Mouse (Mus musculus): ENCODE data around the gene Ncaph2. TPM values are rescaled to one million over a fixed set of nuclear protein-coding genes. Genes with fewer than 3 reads are reported as not detected.

The Ncaph2 gene
- polyA plus RNA-seq, 1 experiment from 2014 or later, result 115 TPM

DNA sequence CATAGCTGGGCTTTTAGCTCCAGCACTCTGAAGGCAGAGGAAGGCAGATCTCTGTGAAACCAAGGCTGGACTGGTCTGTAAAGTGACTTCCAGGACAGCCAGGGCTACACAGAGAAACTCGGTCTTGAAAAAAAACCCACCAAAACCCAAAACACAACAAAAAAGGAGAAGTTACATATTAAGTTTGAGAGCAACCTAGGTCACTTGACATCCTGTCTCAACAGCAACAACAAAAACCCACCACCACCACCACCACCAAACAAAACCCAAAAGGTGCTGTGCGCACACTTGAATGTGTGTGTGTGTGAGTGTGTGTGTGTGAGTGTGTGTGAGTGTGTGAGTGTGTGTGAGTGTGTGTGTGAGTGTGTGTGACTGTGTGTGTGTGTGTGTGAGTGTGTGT lies 15.8 kb upstream of the Ncaph2 start:
- no peak overlapping the region for H3K9ac ChIP-seq (ENCODE audit: low read depth, low read length)
- H3K27ac ChIP-seq (ENCODE audit: low read depth, low read length), result no peak overlapping the region
- no peaks in the 10 kb centered on the region for H3K36me3 ChIP-seq (ENCODE audit: control insufficient read depth, insufficient read depth, low read length)
- WGBS, result 92% methylated on average over 2 of the region's 2 CpGs
- H3K4me1 ChIP-seq (ENCODE audit: control insufficient read depth, insufficient read depth, low read depth, low read length), result no peaks in the 10 kb centered on the region
- H3K27me3 ChIP-seq (replicated peaks; ENCODE audit: control insufficient read depth, insufficient read depth, low read length), result no peaks in the 10 kb centered on the region
- ATAC-seq, result no peak
- no peaks in the 10 kb centered on the region for H3K9me3 ChIP-seq (ENCODE audit: control insufficient read depth, low read length)
- H3K4me3 ChIP-seq (ENCODE audit: low read length), result no peak overlapping the region
- no peak overlapping the region for H3K4me2 ChIP-seq (ENCODE audit: low read length)

DNA sequence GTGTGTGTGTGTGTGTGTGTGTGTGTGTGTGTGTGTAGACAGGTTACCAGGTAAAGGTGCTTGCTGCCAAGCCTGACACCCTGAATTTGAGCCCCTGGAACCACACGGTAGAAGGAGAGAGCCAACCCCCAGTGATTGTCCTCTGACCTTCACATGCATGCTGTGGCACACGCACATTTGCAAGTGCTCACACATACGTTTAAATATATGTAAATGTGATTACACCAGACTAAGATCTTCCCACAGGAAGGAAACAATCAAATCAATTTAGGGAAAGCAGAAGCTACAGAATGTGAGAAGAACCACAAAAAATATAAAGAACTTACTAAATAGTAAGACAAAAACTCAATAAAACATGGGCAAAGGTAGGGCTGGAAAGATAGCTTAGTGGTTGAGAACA lies 15.4 kb upstream of the Ncaph2 start:
- WGBS, result 89% methylated on average over 3 of the region's 3 CpGs
- Histone ChIP-seq H3K36me3 (ENCODE audit: control insufficient read depth, insufficient read depth, low read length) (no peaks in the 10 kb centered on the region), H3K27ac (ENCODE audit: low read depth, low read length) (no peak overlapping the region), H3K4me1 (ENCODE audit: control insufficient read depth, insufficient read depth, low read depth, low read length) (no peaks in the 10 kb centered on the region), H3K9me3 (ENCODE audit: control insufficient read depth, low read length) (no peaks in the 10 kb centered on the region), H3K4me2 (ENCODE audit: low read length) (no peak overlapping the region), H3K4me3 (ENCODE audit: low read length) (no peak overlapping the region), H3K9ac (ENCODE audit: low read depth, low read length) (no peak overlapping the region), H3K27me3 (replicated peaks; ENCODE audit: control insufficient read depth, insufficient read depth, low read length) (no peaks in the 10 kb centered on the region)
- no peak for ATAC-seq

DNA sequence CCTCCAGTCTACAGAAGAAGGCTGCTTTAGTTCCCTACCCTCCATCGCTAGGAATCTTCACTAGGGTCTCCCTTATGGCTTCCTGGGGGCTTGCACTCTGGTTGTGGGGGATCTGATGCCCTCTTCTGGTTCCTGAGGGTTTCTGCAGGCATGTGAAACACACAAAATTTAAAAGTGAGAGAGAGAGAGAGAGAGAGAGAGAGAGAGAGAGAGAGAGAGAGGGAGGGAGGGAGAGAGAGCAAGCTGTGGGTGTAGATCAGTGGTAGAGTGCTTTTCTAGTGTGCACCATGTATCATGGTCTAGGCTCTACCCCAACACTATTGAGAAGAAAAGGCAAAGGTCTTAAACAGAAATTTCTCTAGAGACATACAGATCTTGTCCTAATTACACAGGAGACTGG lies 13.8 kb upstream of the Ncaph2 start:
- no peak overlapping the region for H3K4me2 ChIP-seq (ENCODE audit: low read length)
- no peaks in the 10 kb centered on the region for H3K4me1 ChIP-seq (ENCODE audit: control insufficient read depth, insufficient read depth, low read depth, low read length)
- no peak for ATAC-seq
- no peak overlapping the region for H3K27ac ChIP-seq (ENCODE audit: low read depth, low read length)
- no peaks in the 10 kb centered on the region for H3K9me3 ChIP-seq (ENCODE audit: control insufficient read depth, low read length)
- H3K36me3 ChIP-seq (ENCODE audit: control insufficient read depth, insufficient read depth, low read length), result no peaks in the 10 kb centered on the region
- WGBS, result 45% methylated on average over 1 of the region's 1 CpGs
- no peak overlapping the region for H3K9ac ChIP-seq (ENCODE audit: low read depth, low read length)
- no peak overlapping the region for H3K4me3 ChIP-seq (ENCODE audit: low read length)
- H3K27me3 ChIP-seq (replicated peaks; ENCODE audit: control insufficient read depth, insufficient read depth, low read length), result no peaks in the 10 kb centered on the region

DNA sequence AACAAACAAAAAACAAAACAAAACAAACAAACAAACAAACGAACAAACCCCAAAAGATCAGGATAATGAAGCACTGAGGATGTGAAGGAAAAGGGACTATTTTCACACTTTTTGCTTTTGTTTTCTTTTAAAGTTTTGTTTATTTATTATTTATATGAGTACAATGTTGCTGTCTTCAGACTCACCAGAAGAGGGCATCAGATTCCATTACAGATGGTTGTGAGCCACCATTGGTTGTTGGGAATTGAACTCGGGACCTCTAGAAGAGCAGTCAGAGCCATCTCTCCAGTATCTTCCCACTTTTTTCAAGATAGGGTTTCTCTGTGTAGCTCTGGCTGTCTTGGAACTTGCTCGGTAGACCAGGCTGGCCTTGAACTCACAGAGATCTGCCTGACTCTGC lies 12.2 kb upstream of the Ncaph2 start:
- no peak overlapping the region for H3K9ac ChIP-seq (ENCODE audit: low read depth, low read length)
- no peaks in the 10 kb centered on the region for H3K9me3 ChIP-seq (ENCODE audit: control insufficient read depth, low read length)
- no peaks in the 10 kb centered on the region for H3K27me3 ChIP-seq (replicated peaks; ENCODE audit: control insufficient read depth, insufficient read depth, low read length)
- no peak for ATAC-seq
- H3K4me1 ChIP-seq (ENCODE audit: control insufficient read depth, insufficient read depth, low read depth, low read length), result no peaks in the 10 kb centered on the region
- WGBS, result 91% methylated on average over 3 of the region's 3 CpGs
- no peak overlapping the region for H3K4me2 ChIP-seq (ENCODE audit: low read length)
- no peak overlapping the region for H3K27ac ChIP-seq (ENCODE audit: low read depth, low read length)
- no peaks in the 10 kb centered on the region for H3K36me3 ChIP-seq (ENCODE audit: control insufficient read depth, insufficient read depth, low read length)
- no peak overlapping the region for H3K4me3 ChIP-seq (ENCODE audit: low read length)

DNA sequence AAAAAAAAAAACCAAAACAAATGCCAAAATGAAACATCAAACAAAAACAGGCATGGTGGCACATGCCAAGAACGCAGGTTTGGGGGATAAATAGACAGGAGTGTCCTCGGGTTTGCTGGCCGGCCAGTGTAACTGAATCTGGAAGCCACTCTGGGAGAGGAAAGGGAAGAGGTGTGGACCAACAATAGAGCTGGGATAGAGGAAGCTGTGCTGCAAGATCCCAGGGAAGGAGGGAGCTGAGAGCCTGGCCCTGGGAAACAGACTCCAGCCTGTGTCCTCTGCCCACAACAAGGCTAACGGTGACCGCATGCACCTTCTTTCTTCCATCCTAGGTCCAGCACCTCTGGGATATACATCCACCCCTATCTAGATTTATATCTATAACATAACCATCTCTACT lies 5.1 kb upstream of the Ncaph2 start:
- Histone ChIP-seq H3K4me1 (ENCODE audit: control insufficient read depth, insufficient read depth, low read depth, low read length) (peaks cover 10% of the 10 kb centered on the region), H3K4me3 (ENCODE audit: low read length) (no peak overlapping the region), H3K4me2 (ENCODE audit: low read length) (no peak overlapping the region), H3K9me3 (ENCODE audit: control insufficient read depth, low read length) (no peaks in the 10 kb centered on the region), H3K36me3 (ENCODE audit: control insufficient read depth, insufficient read depth, low read length) (peaks cover 25% of the 10 kb centered on the region), H3K27ac (ENCODE audit: low read depth, low read length) (no peak overlapping the region), H3K27me3 (replicated peaks; ENCODE audit: control insufficient read depth, insufficient read depth, low read length) (no peaks in the 10 kb centered on the region), H3K9ac (ENCODE audit: low read depth, low read length) (no peak overlapping the region)
- 83% methylated on average over 5 of the region's 5 CpGs for whole genome bisulfite sequencing
- ATAC-seq, result no peak

DNA sequence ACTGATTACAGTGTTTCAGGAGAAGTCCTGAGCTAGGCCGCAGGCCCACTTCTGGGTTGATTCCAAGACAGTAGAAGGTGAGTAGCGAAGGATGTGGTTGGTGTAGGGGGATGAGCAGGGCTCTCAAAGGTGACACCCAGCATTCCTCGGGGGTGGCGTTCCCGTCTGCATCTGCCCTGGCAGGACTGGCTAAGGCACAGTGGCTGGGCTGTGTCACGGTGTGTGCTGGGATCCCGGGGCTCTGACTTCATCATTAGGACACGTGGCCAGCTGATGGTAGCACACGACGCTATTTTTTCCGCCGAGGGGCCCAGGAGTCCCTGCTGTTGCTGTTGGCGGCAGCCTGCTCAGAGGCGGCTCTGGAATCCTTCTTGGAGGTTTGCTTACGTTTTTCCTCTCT lies 4.2 kb upstream of the Ncaph2 start:
- H3K4me2 ChIP-seq (ENCODE audit: low read length), result no peak overlapping the region
- H3K9ac ChIP-seq (ENCODE audit: low read depth, low read length), result no peak overlapping the region
- no peak overlapping the region for H3K4me3 ChIP-seq (ENCODE audit: low read length)
- peaks cover 10% of the 10 kb centered on the region for H3K4me1 ChIP-seq (ENCODE audit: control insufficient read depth, insufficient read depth, low read depth, low read length)
- no peak for ATAC-seq
- H3K36me3 ChIP-seq (ENCODE audit: control insufficient read depth, insufficient read depth, low read length), result peaks cover 25% of the 10 kb centered on the region
- no peak overlapping the region for H3K27ac ChIP-seq (ENCODE audit: low read depth, low read length)
- H3K9me3 ChIP-seq (ENCODE audit: control insufficient read depth, low read length), result no peaks in the 10 kb centered on the region
- H3K27me3 ChIP-seq (replicated peaks; ENCODE audit: control insufficient read depth, insufficient read depth, low read length), result no peaks in the 10 kb centered on the region
- WGBS, result 90% methylated on average over 15 of the region's 15 CpGs

DNA sequence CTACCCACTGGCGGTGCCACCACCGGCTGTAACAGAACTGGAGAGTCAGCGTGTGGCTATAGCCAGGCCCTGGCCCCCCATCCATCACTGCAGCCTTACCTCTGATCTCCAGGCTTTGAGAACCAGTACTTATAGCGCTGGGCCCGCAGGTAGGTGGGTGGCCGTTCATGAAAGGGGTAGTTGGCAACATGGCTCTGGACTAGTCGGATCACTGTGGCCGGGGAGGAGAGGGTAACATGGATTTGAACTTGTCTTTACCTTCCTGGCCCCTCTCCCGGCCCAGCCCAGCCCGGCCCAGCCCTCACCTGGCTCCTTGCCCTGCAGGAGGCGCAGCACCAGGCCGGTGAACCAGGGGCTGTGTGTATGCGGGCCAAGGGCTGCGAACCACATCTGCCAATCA lies 3.5 kb upstream of the Ncaph2 start:
- H3K27me3 ChIP-seq (replicated peaks; ENCODE audit: control insufficient read depth, insufficient read depth, low read length), result no peaks in the 10 kb centered on the region
- H3K4me3 ChIP-seq (ENCODE audit: low read length), result no peak overlapping the region
- H3K27ac ChIP-seq (ENCODE audit: low read depth, low read length), result no peak overlapping the region
- ATAC-seq, result no peak
- 96% methylated on average over 14 of the region's 14 CpGs for WGBS
- H3K36me3 ChIP-seq (ENCODE audit: control insufficient read depth, insufficient read depth, low read length), result peaks cover 25% of the 10 kb centered on the region
- peaks cover 17% of the 10 kb centered on the region for H3K4me1 ChIP-seq (ENCODE audit: control insufficient read depth, insufficient read depth, low read depth, low read length)
- H3K4me2 ChIP-seq (ENCODE audit: low read length), result no peak overlapping the region
- H3K9me3 ChIP-seq (ENCODE audit: control insufficient read depth, low read length), result no peaks in the 10 kb centered on the region
- no peak overlapping the region for H3K9ac ChIP-seq (ENCODE audit: low read depth, low read length)

DNA sequence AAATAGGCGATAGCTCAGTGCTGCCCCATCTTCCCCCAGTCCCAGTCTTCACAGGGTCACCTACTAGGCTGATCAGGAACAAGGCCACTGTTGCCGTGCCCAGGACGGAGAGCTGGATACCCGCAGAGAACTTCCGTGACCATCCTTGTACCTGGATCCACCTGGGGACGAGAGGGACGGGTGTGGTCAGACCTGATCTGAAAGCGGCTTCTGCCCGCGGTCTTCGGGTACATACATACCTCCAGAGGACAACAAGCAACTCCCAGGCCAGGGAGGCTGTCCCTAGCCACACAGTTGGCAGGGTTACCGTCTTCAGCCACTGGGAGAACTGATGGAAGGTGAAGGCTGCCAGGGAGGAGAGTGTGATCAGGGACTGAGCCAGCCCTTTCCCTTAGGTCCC lies 2.7 kb upstream of the Ncaph2 start:
- no peak for ATAC-seq
- Histone ChIP-seq H3K9me3 (ENCODE audit: control insufficient read depth, low read length) (no peaks in the 10 kb centered on the region), H3K4me2 (ENCODE audit: low read length) (no peak overlapping the region), H3K27me3 (replicated peaks; ENCODE audit: control insufficient read depth, insufficient read depth, low read length) (no peaks in the 10 kb centered on the region), H3K9ac (ENCODE audit: low read depth, low read length) (no peak overlapping the region), H3K4me1 (ENCODE audit: control insufficient read depth, insufficient read depth, low read depth, low read length) (peaks cover 23% of the 10 kb centered on the region), H3K36me3 (ENCODE audit: control insufficient read depth, insufficient read depth, low read length) (peaks cover 25% of the 10 kb centered on the region), H3K4me3 (ENCODE audit: low read length) (no peak overlapping the region), H3K27ac (ENCODE audit: low read depth, low read length) (no peak overlapping the region)
- whole genome bisulfite sequencing, result 98% methylated on average over 12 of the region's 12 CpGs

DNA sequence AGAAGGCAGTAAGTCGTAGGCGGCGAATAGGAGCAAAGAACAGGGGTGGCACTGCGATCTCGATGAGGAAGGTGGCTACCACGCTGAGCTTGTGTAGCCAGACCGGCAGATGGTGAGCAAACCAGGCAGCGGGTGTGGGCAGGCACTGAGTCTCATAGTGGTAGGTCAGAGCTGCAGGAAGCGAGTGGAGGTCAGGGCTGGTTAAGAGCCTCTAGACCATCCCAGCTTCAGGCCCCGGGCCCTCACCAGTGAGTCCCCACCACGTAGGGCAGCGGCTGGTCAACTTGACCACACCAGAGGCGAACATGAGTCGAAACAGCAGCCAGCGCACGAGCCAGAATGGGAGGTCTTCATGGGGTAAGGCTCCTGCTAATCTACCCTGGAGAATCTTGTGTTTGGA lies 1.7 kb upstream of the Ncaph2 start:
- Histone ChIP-seq H3K4me3 (ENCODE audit: low read length) (no peak overlapping the region), H3K27me3 (replicated peaks; ENCODE audit: control insufficient read depth, insufficient read depth, low read length) (no peaks in the 10 kb centered on the region), H3K27ac (ENCODE audit: low read depth, low read length) (no peak overlapping the region), H3K4me1 (ENCODE audit: control insufficient read depth, insufficient read depth, low read depth, low read length) (peaks cover 30% of the 10 kb centered on the region), H3K9ac (ENCODE audit: low read depth, low read length) (no peak overlapping the region), H3K4me2 (ENCODE audit: low read length) (no peak overlapping the region; the same call in 1 of the 2 replicates), H3K36me3 (ENCODE audit: control insufficient read depth, insufficient read depth, low read length) (peaks cover 25% of the 10 kb centered on the region), H3K9me3 (ENCODE audit: control insufficient read depth, low read length) (no peaks in the 10 kb centered on the region)
- ATAC-seq, result no peak
- 94% methylated on average over 16 of the region's 16 CpGs for WGBS

DNA sequence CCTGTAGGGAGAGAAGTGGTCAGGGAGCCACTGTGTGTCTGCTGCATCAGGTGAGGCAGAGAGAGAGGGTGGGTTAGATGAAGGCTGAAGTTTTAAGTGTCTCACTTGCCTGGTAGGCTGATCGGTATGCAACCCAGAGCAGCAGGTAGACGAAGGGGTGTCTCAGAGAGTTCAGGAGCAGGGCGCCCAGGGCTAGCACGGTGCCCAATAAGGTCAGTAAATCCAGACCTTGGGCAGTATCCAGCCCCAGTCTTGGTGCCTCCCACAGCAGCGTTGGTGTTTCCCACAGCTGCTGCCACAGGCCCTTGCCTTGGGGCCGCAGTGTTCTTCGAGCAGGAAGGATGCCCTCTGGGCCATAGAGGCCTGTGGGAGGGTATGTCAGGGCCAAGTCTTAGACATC lies 1.1 kb upstream of the Ncaph2 start:
- Histone ChIP-seq H3K36me3 (ENCODE audit: control insufficient read depth, insufficient read depth, low read length) (peaks cover 25% of the 10 kb centered on the region), H3K9ac (ENCODE audit: low read depth, low read length) (peak overlapping the region; percentile 77), H3K4me2 (ENCODE audit: low read length) (peak overlapping the region; percentile 71), H3K9me3 (ENCODE audit: control insufficient read depth, low read length) (no peaks in the 10 kb centered on the region), H3K4me3 (ENCODE audit: low read length) (peak overlapping the region; percentile 56), H3K27ac (ENCODE audit: low read depth, low read length) (no peak overlapping the region), H3K4me1 (ENCODE audit: control insufficient read depth, insufficient read depth, low read depth, low read length) (peaks cover 30% of the 10 kb centered on the region), H3K27me3 (replicated peaks; ENCODE audit: control insufficient read depth, insufficient read depth, low read length) (no peaks in the 10 kb centered on the region)
- 82% methylated on average over 7 of the region's 7 CpGs for WGBS
- ATAC-seq, result no peak

Measured in hindbrain, embryonic 16.5 days (tissue).